ENCODE assay signal across 9 mouse cellular contexts in the genomic region with DNA sequence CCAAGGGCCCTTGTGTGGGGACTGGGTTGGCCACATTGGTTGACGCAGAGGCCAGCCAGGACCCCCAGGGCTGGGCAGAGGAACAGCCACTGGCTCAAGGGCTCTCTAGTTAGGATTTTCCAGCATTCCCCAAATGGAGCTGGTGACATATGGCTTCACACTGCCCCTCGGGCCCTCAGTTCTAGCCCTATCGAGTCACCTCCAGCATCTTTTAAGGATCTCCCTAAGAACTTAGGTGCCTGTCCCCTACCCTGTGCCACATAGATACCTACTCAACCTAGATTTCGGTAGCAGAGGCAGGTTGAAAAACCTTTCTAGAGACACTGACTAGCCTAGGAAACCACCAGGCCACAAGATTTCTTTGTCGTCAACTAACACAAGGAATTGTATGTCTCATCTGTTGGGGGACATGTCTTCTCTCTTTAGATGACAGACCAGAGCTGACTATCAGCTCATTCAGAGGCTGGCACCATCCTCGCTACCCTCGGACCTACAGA.
DNase-seq lines count a peak whose midpoint lies in the region; ATAC-seq and TF ChIP-seq lines count a peak whose summit lies in the region.
"Had no signal": no experiment of that assay in that cellular context is flagged by ENCODE, and none has a peak within 500 bp of the region (broad histone marks: within the 10 kb centered on the region; RNA-seq: fewer than 3 reads in every experiment).

No protein-coding gene starts in this region.

- 87% methylated on average over 7 of the region's 7 CpGs for WGBS in heart, embryonic 16.5 days
- WGBS in heart, embryonic 11.5 days (ENCODE audit: insufficient replicate concordance), result 84% methylated on average over 7 of the region's 7 CpGs
- WGBS in lung, embryonic 16.5 days, result 84% methylated on average over 7 of the region's 7 CpGs
- WGBS in embryonic facial prominence, embryonic 14.5 days, result 84% methylated on average over 7 of the region's 7 CpGs
- WGBS in small intestine, adult 2 months, result 86% methylated on average over 7 of the region's 7 CpGs

- no peaks in the 10 kb centered on the region for H3K36me3 ChIP-seq in heart, embryonic 16.5 days (ENCODE audit: control insufficient read depth, insufficient read depth)
- H3K36me3 ChIP-seq in heart, embryonic 11.5 days (ENCODE audit: control insufficient read depth, insufficient read depth, low read length), result no peaks in the 10 kb centered on the region
- no peaks in the 10 kb centered on the region for H3K36me3 ChIP-seq in lung, embryonic 16.5 days (ENCODE audit: control insufficient read depth, insufficient read depth, low read length)
- no peaks in the 10 kb centered on the region for H3K36me3 ChIP-seq in embryonic facial prominence, embryonic 14.5 days (ENCODE audit: control insufficient read depth, insufficient read depth, low read length)
- no peaks in the 10 kb centered on the region for H3K36me3 ChIP-seq in small intestine, adult 2 months (ENCODE audit: control insufficient read depth, insufficient read depth, low read length)

- peak overlapping the region; percentile 52 for H3K4me2 ChIP-seq in heart, embryonic 16.5 days (ENCODE audit: low read depth, low read length)
- H3K4me2 ChIP-seq in heart, embryonic 11.5 days, result no peak overlapping the region
- peak overlapping the region; percentile 52 for H3K4me2 ChIP-seq in lung, embryonic 16.5 days (ENCODE audit: low read depth, low read length)
- peak overlapping the region; percentile 41 for H3K4me2 ChIP-seq in embryonic facial prominence, embryonic 14.5 days (ENCODE audit: low read depth, low read length)
- H3K4me2 ChIP-seq: neural tube, embryonic 13.5 days had no signal

- H3K9me3 ChIP-seq in heart, embryonic 16.5 days (replicated peaks; ENCODE audit: control insufficient read depth, low read length), result no peaks in the 10 kb centered on the region
- H3K9me3 ChIP-seq in heart, embryonic 11.5 days (replicated peaks; ENCODE audit: control insufficient read depth, low read length), result no peaks in the 10 kb centered on the region
- no peaks in the 10 kb centered on the region for H3K9me3 ChIP-seq in lung, embryonic 16.5 days (ENCODE audit: control insufficient read depth, low read length)
- no peaks in the 10 kb centered on the region for H3K9me3 ChIP-seq in embryonic facial prominence, embryonic 14.5 days (ENCODE audit: control insufficient read depth, low read length)
- H3K9me3 ChIP-seq: neural tube, embryonic 13.5 days had no signal

- H3K27me3 ChIP-seq in heart, embryonic 16.5 days (ENCODE audit: control insufficient read depth, insufficient read depth, low read length), result no peaks in the 10 kb centered on the region
- no peaks in the 10 kb centered on the region for H3K27me3 ChIP-seq in heart, embryonic 11.5 days (ENCODE audit: control insufficient read depth, insufficient read depth, low read length)
- H3K27me3 ChIP-seq in lung, embryonic 16.5 days (ENCODE audit: control insufficient read depth, insufficient read depth, low read depth, low read length), result no peaks in the 10 kb centered on the region
- no peaks in the 10 kb centered on the region for H3K27me3 ChIP-seq in embryonic facial prominence, embryonic 14.5 days (replicated peaks; ENCODE audit: control insufficient read depth, insufficient read depth, low read length)
- no peaks in the 10 kb centered on the region for H3K27me3 ChIP-seq in small intestine, adult 2 months (ENCODE audit: control insufficient read depth, insufficient read depth, low read length)
- H3K27me3 ChIP-seq: neural tube, embryonic 13.5 days had no signal

- no peak for DNase-seq in lung, adult 18-20 months
- no peak for DNase-seq in embryonic facial prominence, embryonic 14.5 days (ENCODE audit: low spot score)
- no peak for DNase-seq in right cerebral cortex, postnatal 36 days (ENCODE audit: low spot score in 2 of 2)
- no peak for DNase-seq in frontal cortex, postnatal 14 days (ENCODE audit: low spot score in 2 of 2)

- no peak overlapping the region for H3K9ac ChIP-seq in heart, embryonic 16.5 days (ENCODE audit: low read length)
- H3K9ac ChIP-seq in heart, embryonic 11.5 days (ENCODE audit: low read depth, low read length), result no peak overlapping the region
- no peak overlapping the region for H3K9ac ChIP-seq in lung, embryonic 16.5 days (ENCODE audit: low read length)
- no peak overlapping the region for H3K9ac ChIP-seq in embryonic facial prominence, embryonic 14.5 days (ENCODE audit: low read depth, low read length)
- H3K9ac ChIP-seq: neural tube, embryonic 13.5 days had no signal

- peaks cover 34% of the 10 kb centered on the region for H3K4me1 ChIP-seq in heart, embryonic 16.5 days (ENCODE audit: control insufficient read depth, insufficient read depth, low read length)
- H3K4me1 ChIP-seq in heart, embryonic 11.5 days (ENCODE audit: control insufficient read depth, insufficient read depth, low read length), result peaks cover 11% of the 10 kb centered on the region; the same call in 1 of the 2 replicates
- H3K4me1 ChIP-seq in lung, embryonic 16.5 days (replicated peaks; ENCODE audit: control insufficient read depth, insufficient read depth, low read length), result peaks cover 49% of the 10 kb centered on the region
- H3K4me1 ChIP-seq in embryonic facial prominence, embryonic 14.5 days (ENCODE audit: control insufficient read depth, insufficient read depth, low read length), result peaks cover 40% of the 10 kb centered on the region
- H3K4me1 ChIP-seq in small intestine, adult 2 months (ENCODE audit: control insufficient read depth, insufficient read depth, insufficient read length, low read length), result peaks cover 3% of the 10 kb centered on the region; the same call in 1 of the 2 replicates

- no peak for ATAC-seq in heart, embryonic 16.5 days (replicated peaks; ENCODE audit: extremely low read depth, insufficient read depth, low FRiP score)
- no peak for ATAC-seq in heart, embryonic 11.5 days (replicated peaks; ENCODE audit: insufficient number of reproducible peaks, low FRiP score, low TSS enrichment)
- ATAC-seq in lung, embryonic 16.5 days (ENCODE audit: low read depth), result no peak
- no peak for ATAC-seq in embryonic facial prominence, embryonic 14.5 days (ENCODE audit: low read depth)

- H3K4me3 ChIP-seq in heart, embryonic 16.5 days (ENCODE audit: low read length), result no peak overlapping the region; the same call in 1 of the 2 replicates
- H3K4me3 ChIP-seq in heart, embryonic 11.5 days (ENCODE audit: low read depth, low read length), result no peak overlapping the region
- H3K4me3 ChIP-seq in lung, embryonic 16.5 days (ENCODE audit: low read length), result no peak overlapping the region
- no peak overlapping the region for H3K4me3 ChIP-seq in embryonic facial prominence, embryonic 14.5 days (ENCODE audit: low read depth, low read length)
- no peak overlapping the region for H3K4me3 ChIP-seq in small intestine, adult 2 months (ENCODE audit: low read depth, low read length)
- H3K4me3 ChIP-seq: neural tube, embryonic 13.5 days had no signal

- TF ChIP-seq CTCF in small intestine, adult 2 months (IDR thresholded peaks at IDR 0.05; ENCODE audit: extremely low read depth, insufficient read length, insufficient replicate concordance, low read depth, low read length), result no peak

- TF ChIP-seq POLR2A in small intestine, adult 2 months (IDR thresholded peaks at IDR 0.05; ENCODE audit: low read depth, low read length), result no peak

- peak overlapping the region; percentile 87 for H3K27ac ChIP-seq in heart, embryonic 16.5 days (ENCODE audit: low read length)
- H3K27ac ChIP-seq in heart, embryonic 11.5 days (ENCODE audit: low read depth, low read length), result no peak overlapping the region
- H3K27ac ChIP-seq in lung, embryonic 16.5 days (ENCODE audit: low read length), result peak overlapping the region; percentile 99
- peak overlapping the region; percentile 89 for H3K27ac ChIP-seq in embryonic facial prominence, embryonic 14.5 days (replicated peaks; ENCODE audit: low read depth, low read length)
- peak overlapping the region; percentile 28; the same call in 1 of the 2 replicates for H3K27ac ChIP-seq in small intestine, adult 2 months (ENCODE audit: insufficient read depth, low read depth, low read length)
